Mouse (Mus musculus): Measurements from ENCODE around the gene Ptgs1.

Gene Ptgs1

GRCm38 (mm10) chr2:36214425-36214824, 15.8 kb upstream of the Ptgs1 start:
- no peak for DNase-seq (ENCODE audit: low spot score in 2 of 2)

GRCm38 (mm10) chr2:36215203-36215739, 15.0 kb upstream of the Ptgs1 start:
- DNase-seq (ENCODE audit: low spot score in 2 of 2): no peak

GRCm38 (mm10) chr2:36216546-36216945, 13.7 kb upstream of the Ptgs1 start:
- DNase-seq (ENCODE audit: low spot score in 2 of 2): no peak

- DNase-seq (ENCODE audit: low spot score in 2 of 2): no peak
Measured at GRCm38 (mm10) chr2:36216953-36217573, 13.2 kb upstream of the Ptgs1 start.

- DNase-seq (ENCODE audit: low spot score in 2 of 2): no peak
Measured at GRCm38 (mm10) chr2:36217692-36218233, 12.5 kb upstream of the Ptgs1 start.

- no peak for DNase-seq (ENCODE audit: low spot score in 2 of 2)
Measured at GRCm38 (mm10) chr2:36220106-36220505, 10.1 kb upstream of the Ptgs1 start.

- DNase-seq (ENCODE audit: low spot score in 2 of 2): no peak
Measured at GRCm38 (mm10) chr2:36220891-36221290, 9.3 kb upstream of the Ptgs1 start.

- no peak for DNase-seq (ENCODE audit: low spot score in 2 of 2)
Measured at GRCm38 (mm10) chr2:36222168-36222848, 7.9 kb upstream of the Ptgs1 start.

- DNase-seq (ENCODE audit: low spot score in 2 of 2): no peak
Measured at GRCm38 (mm10) chr2:36223436-36223835, 6.8 kb upstream of the Ptgs1 start.

GRCm38 (mm10) chr2:36224153-36224552, 6.1 kb upstream of the Ptgs1 start:
- DNase-seq (ENCODE audit: low spot score in 2 of 2): no peak

GRCm38 (mm10) chr2:36224599-36224998, 5.6 kb upstream of the Ptgs1 start:
- no peak for DNase-seq (ENCODE audit: low spot score in 2 of 2)

GRCm38 (mm10) chr2:36230967-36231366, 741 bp downstream of the Ptgs1 start:
- DNase-seq (ENCODE audit: low spot score in 2 of 2): no peak

GRCm38 (mm10) chr2:36234526-36235368, 4.5 kb downstream of the Ptgs1 start:
- no peak for DNase-seq (ENCODE audit: low spot score in 2 of 2)

- DNase-seq (ENCODE audit: low spot score in 2 of 2): no peak
Measured at GRCm38 (mm10) chr2:36235917-36236316, 5.7 kb downstream of the Ptgs1 start.

GRCm38 (mm10) chr2:36236889-36237288, 6.7 kb downstream of the Ptgs1 start:
- no peak for DNase-seq (ENCODE audit: low spot score in 2 of 2)

- no peak for DNase-seq (ENCODE audit: low spot score in 2 of 2)
Measured at GRCm38 (mm10) chr2:36237557-36237956, 7.3 kb downstream of the Ptgs1 start.

- no peak for DNase-seq (ENCODE audit: low spot score in 2 of 2)
Measured at GRCm38 (mm10) chr2:36238467-36238866, 8.2 kb downstream of the Ptgs1 start.

- DNase-seq (ENCODE audit: low spot score in 2 of 2): no peak
Measured at GRCm38 (mm10) chr2:36238951-36239350, 8.7 kb downstream of the Ptgs1 start.

GRCm38 (mm10) chr2:36242514-36242913, 12.3 kb downstream of the Ptgs1 start:
- DNase-seq (ENCODE audit: low spot score in 2 of 2): no peak

- DNase-seq (ENCODE audit: low spot score in 2 of 2): no peak
Measured at GRCm38 (mm10) chr2:36243296-36243891, 13.2 kb downstream of the Ptgs1 start.

- no peak for DNase-seq (ENCODE audit: low spot score in 2 of 2)
Measured at GRCm38 (mm10) chr2:36243892-36244309, 13.7 kb downstream of the Ptgs1 start.

GRCm38 (mm10) chr2:36244705-36245104, 14.5 kb downstream of the Ptgs1 start:
- DNase-seq (ENCODE audit: low spot score in 2 of 2): no peak

Data from right cerebral cortex, adult 2 months (tissue).